Mouse (Mus musculus) limb, embryonic 10.5 days (tissue): ENCODE measurements around the gene Ovol1. TPM values are rescaled to one million over a fixed set of nuclear protein-coding genes. Genes with fewer than 3 reads are reported as not detected.
A peak's percentile ranks its signal among the peaks of the same experiment; 100 is the strongest.

ENCODE experiments used
- DNase-seq: peaks from one replicate; pipeline ENCODE4 v3.0.0-alpha.2; 2017; ENCODE audit warnings: low spot score
- H3K27ac ChIP-seq: fragments of 300-500 bp; sonication (generic); 2 replicates; pipeline ENCODE4 v1.5.1; 2016; ENCODE audit warnings: mild to moderate bottlenecking
- H3K27me3 ChIP-seq: fragments of 300-500 bp; sonication (generic); 2 replicates; pipeline ENCODE4 v1.6.1; 2016; ENCODE audit warnings: low read depth, mild to moderate bottlenecking; ENCODE audit not compliant: poor library complexity, severe bottlenecking
- H3K36me3 ChIP-seq: fragments of 300-500 bp; sonication (generic); 2 replicates; pipeline ENCODE4 v1.6.1; 2016; ENCODE audit warnings: mild to moderate bottlenecking, moderate library complexity
- H3K4me1 ChIP-seq: fragments of 300-500 bp; sonication (generic); 2 replicates; pipeline ENCODE4 v1.6.1; 2016
- H3K4me3 ChIP-seq: fragments of 300-500 bp; sonication (generic); 2 replicates; pipeline ENCODE4 v1.5.1; 2016; ENCODE audit warnings: mild to moderate bottlenecking, moderate library complexity
- H3K9me3 ChIP-seq: fragments of 300-500 bp; sonication (generic); replicated peaks from 2 replicates; pipeline ENCODE4 v1.6.1; 2016; ENCODE audit warnings: mild to moderate bottlenecking
- WGBS: fragments of 180-500 bp; shearing (Covaris S2); methylation state at CpG from one replicate; pipeline ENCODE4 v1.1.7; 2016; 5-methylcytosine and 5-hydroxymethylcytosine counted together
- polyA plus RNA-seq: library from polyadenylated mRNA; unstranded; fragments of >200 nt; fragmentation: Nextera tagmentation; extraction: Ambion mirVana; gene quantifications from 2 replicates; pipeline ENCODE4 v1.2.1, GENCODE M21; 2016

Gene Ovol1
- polyA plus RNA-seq, 1 experiment from 2014 or later, result 0.86 TPM

DNA sequence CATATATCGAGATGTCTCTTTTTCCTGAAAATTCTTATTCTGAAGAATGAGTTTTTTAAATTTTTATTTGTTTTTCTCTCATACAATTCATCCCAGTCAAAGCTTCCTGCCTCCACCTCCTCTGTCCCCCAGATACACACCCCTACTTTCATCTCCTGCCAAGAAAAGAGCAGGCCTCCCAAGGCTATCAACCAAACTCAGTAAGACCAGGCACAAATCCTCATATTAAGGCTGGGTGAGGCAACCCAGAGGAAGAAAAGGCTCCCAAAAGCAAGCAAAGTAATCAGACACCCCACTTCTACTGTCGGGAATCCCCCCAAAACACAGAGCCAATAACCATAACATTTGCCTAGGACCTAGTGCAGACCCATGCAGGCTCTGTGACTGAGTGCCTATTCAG is 21.5 kb upstream of the Ovol1 start:
- H3K27me3 ChIP-seq, result no peaks in the 10 kb centered on the region
- H3K9me3 ChIP-seq, result no peaks in the 10 kb centered on the region
- WGBS, result 84% methylated on average over 2 of the region's 2 CpGs
- no peaks in the 10 kb centered on the region for H3K36me3 ChIP-seq
- H3K4me3 ChIP-seq, result no peak overlapping the region
- no peak for DNase-seq
- no peaks in the 10 kb centered on the region for H3K4me1 ChIP-seq
- no peak overlapping the region for H3K27ac ChIP-seq

- Histone ChIP-seq H3K27ac (no peak overlapping the region), H3K4me3 (no peak overlapping the region), H3K36me3 (no peaks in the 10 kb centered on the region), H3K4me1 (no peaks in the 10 kb centered on the region), H3K9me3 (no peaks in the 10 kb centered on the region), H3K27me3 (no peaks in the 10 kb centered on the region)
- 90% methylated on average over 6 of the region's 6 CpGs for WGBS
- DNase-seq, result no peak
These were observed 20.3 kb upstream of the Ovol1 start for GRCm38 (mm10) chr19:5580776-5581175.

DNA sequence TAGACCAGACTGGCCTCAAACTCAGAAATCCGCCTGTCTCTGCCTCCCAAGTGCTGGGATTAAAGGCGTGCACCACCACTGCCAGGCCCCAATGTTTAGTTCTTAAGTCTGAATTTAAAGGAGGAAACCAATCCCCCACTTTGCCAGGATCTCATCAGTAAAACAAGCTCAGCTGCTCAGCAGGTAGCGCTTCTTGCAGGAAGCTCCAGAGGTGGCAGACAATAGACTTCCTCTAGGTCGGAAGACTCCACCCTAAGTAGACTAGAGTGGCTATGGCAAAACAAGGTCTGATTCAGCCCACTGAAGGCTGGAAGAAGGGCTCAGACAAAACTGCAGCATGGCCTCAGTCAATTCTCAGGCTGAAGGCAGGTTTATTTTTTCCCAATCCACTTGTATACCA is 19.5 kb upstream of the Ovol1 start:
- H3K27me3 ChIP-seq, result no peaks in the 10 kb centered on the region
- no peak overlapping the region for H3K27ac ChIP-seq
- DNase-seq, result no peak
- H3K9me3 ChIP-seq, result no peaks in the 10 kb centered on the region
- no peaks in the 10 kb centered on the region for H3K4me1 ChIP-seq
- WGBS, result 77% methylated on average over 4 of the region's 4 CpGs
- H3K4me3 ChIP-seq, result no peak overlapping the region
- no peaks in the 10 kb centered on the region for H3K36me3 ChIP-seq

- H3K27me3 ChIP-seq, result 0 out of 2 replicates have a peak, but pooled peaks cover 2% of the 10 kb centered on the region
- H3K36me3 ChIP-seq, result no peaks in the 10 kb centered on the region
- no peaks in the 10 kb centered on the region for H3K9me3 ChIP-seq
- no peak overlapping the region for H3K27ac ChIP-seq
- H3K4me1 ChIP-seq, result no peaks in the 10 kb centered on the region
- no peak overlapping the region for H3K4me3 ChIP-seq
- no peak for DNase-seq
- WGBS, result 96% methylated on average over 1 of the region's 1 CpGs
These were observed 14.9 kb upstream of the Ovol1 start for GRCm38 (mm10) chr19:5575336-5575735.

- DNase-seq, result no peak
- H3K27me3 ChIP-seq, result peaks cover 18% of the 10 kb centered on the region
- no peak overlapping the region for H3K27ac ChIP-seq
- no peaks in the 10 kb centered on the region for H3K9me3 ChIP-seq
- no peaks in the 10 kb centered on the region for H3K36me3 ChIP-seq
- peaks cover 17% of the 10 kb centered on the region for H3K4me1 ChIP-seq
- WGBS, result 86% methylated on average over 19 of the region's 19 CpGs
- H3K4me3 ChIP-seq, result no peak overlapping the region
These were observed 12.1 kb upstream of the Ovol1 start for GRCm38 (mm10) chr19:5572331-5573125.

GRCm38 (mm10) chr19:5571831-5572230 is 11.4 kb upstream of the Ovol1 start:
- no peak for DNase-seq
- 82% methylated on average over 5 of the region's 5 CpGs for WGBS
- no peak overlapping the region for H3K4me3 ChIP-seq
- peaks cover 24% of the 10 kb centered on the region for H3K4me1 ChIP-seq
- H3K36me3 ChIP-seq, result no peaks in the 10 kb centered on the region
- peaks cover 25% of the 10 kb centered on the region for H3K27me3 ChIP-seq
- no peaks in the 10 kb centered on the region for H3K9me3 ChIP-seq
- no peak overlapping the region for H3K27ac ChIP-seq

GRCm38 (mm10) chr19:5570353-5571246 is 10.2 kb upstream of the Ovol1 start:
- H3K27me3 ChIP-seq, result peaks cover 38% of the 10 kb centered on the region
- H3K36me3 ChIP-seq, result no peaks in the 10 kb centered on the region
- H3K27ac ChIP-seq, result no peak overlapping the region
- H3K4me3 ChIP-seq, result no peak overlapping the region
- no peaks in the 10 kb centered on the region for H3K9me3 ChIP-seq
- no peak for DNase-seq
- WGBS, result 88% methylated on average over 32 of the region's 32 CpGs
- H3K4me1 ChIP-seq, result peaks cover 32% of the 10 kb centered on the region

- H3K27ac ChIP-seq, result no peak overlapping the region
- H3K36me3 ChIP-seq, result no peaks in the 10 kb centered on the region
- 87% methylated on average over 10 of the region's 10 CpGs for WGBS
- peaks cover 32% of the 10 kb centered on the region for H3K4me1 ChIP-seq
- H3K27me3 ChIP-seq, result peaks cover 47% of the 10 kb centered on the region
- no peak overlapping the region for H3K4me3 ChIP-seq
- DNase-seq, result no peak
- no peaks in the 10 kb centered on the region for H3K9me3 ChIP-seq
These were observed 9.1 kb upstream of the Ovol1 start for GRCm38 (mm10) chr19:5569521-5569920.

GRCm38 (mm10) chr19:5568470-5569140 is 8.2 kb upstream of the Ovol1 start:
- Histone ChIP-seq H3K9me3 (no peaks in the 10 kb centered on the region), H3K4me3 (peak overlapping the region; percentile 84), H3K36me3 (no peaks in the 10 kb centered on the region), H3K4me1 (peaks cover 32% of the 10 kb centered on the region), H3K27ac (peak overlapping the region; percentile 85), H3K27me3 (peaks cover 57% of the 10 kb centered on the region)
- DNase-seq, result peak; percentile 90
- 9% methylated on average over 27 of the region's 27 CpGs for WGBS

DNA sequence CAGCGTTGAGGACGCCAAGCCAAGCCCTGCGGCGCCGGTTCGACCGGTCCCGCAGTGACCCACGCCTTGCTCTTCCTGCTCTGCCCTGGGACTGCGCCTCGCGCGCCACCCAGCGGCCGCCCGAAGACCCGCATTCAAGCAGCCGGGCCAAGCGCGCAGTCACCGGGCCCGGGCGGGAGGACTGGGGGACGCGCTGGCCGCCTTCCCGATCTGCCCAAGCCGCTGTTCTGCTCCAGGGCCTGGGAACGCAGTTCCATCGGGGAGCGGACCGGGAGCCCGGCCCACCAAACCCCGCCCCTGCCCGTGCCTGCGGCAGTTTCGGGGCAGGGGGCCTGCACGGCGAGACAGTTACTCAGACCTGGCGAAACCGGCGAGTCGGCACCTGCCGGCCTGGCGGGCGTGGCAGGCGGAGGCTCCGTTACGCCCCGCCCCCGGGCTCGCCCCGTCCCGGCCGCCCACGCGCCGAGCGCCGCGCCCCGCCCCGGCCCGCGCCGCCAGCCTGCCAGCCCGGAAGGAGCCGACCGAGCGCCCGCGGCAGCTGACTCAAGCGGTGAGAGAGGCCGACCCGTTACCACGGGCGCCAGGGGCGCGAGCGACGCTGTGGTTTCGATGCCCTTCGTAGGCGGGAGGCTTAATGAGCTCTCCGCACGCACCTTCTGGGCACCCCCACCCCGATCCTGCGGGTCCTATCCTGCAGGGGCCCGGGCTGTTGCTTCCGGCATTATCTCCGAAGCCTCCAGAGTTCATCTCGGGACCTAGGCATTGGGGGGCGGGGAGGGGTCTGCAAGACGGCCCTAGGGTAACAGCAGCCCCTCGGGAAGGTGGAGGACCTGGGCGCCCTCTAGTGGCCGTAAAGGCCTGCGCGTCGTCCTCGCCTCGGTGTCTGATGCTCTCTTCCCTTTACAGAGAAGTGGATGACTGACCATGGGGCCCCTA is 7.4 kb upstream of the Ovol1 start, which contains the start of gene Ap5b1:
Ap5b1 (plus strand) TSS at position 492 of the 936 bp plus-strand sequence.
- peaks cover 65% of the 10 kb centered on the region for H3K27me3 ChIP-seq
- WGBS, result 1% methylated on average over 100 of the region's 102 CpGs

DNA sequence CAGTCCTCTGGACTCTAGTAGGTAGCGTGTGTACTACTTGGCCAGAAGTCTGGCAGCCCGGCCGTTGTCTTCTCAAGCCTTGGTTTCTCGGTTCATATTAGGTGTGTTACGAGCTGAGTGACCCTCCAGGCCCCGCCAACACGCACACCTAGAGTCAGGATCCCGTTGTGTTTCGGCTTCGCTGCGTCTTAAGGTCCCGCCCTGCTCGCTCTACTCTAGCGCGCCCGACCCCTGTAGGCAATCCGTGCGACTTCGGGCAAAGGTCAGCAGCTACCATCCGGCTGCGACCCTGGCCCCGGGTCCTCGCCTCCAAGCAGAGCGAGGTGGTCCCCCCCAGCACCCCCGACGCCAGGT is 6.7 kb upstream of the Ovol1 start:
- DNase-seq, result no peak
- peak overlapping the region; percentile 85 for H3K27ac ChIP-seq
- H3K27me3 ChIP-seq, result peaks cover 71% of the 10 kb centered on the region
- 2% methylated on average over 26 of the region's 26 CpGs for WGBS
- no peaks in the 10 kb centered on the region for H3K36me3 ChIP-seq
- H3K9me3 ChIP-seq, result no peaks in the 10 kb centered on the region
- H3K4me1 ChIP-seq, result peaks cover 32% of the 10 kb centered on the region
- H3K4me3 ChIP-seq, result peak overlapping the region; percentile 84

More for the DNA sequence above, 7.4 kb upstream of the Ovol1 start, which contains the start of gene Ap5b1:
- Histone ChIP-seq H3K27ac (peak within 1 kb of the TSS; percentile 85), H3K4me3 (peak within 1 kb of the TSS; percentile 84), H3K4me1 (peaks cover 32% of the 10 kb centered on the region), H3K36me3 (no peaks in the 10 kb centered on the region), H3K9me3 (no peaks in the 10 kb centered on the region)
- peak; percentile 96 for DNase-seq

DNA sequence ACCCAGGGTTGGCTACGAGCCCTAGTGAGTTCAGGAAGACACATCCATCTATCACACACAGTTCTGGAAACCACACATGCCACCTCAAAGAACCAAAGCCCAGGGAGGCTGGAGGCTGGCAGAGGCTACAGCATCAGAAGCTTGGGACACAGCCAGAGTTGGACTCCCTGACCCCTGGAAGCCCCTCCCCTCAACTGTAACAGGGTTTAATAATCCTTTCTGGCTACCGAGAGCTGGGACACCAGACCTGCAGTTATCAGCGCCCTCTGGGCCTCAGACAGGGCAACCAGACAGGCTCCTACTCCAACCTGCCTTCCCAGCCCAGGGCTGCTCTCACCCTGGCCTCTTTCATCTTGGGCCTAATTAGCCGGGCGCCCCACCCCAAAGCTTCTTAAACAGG is 5.9 kb upstream of the Ovol1 start:
- H3K4me3 ChIP-seq, result no peak overlapping the region
- 42% methylated on average over 5 of the region's 5 CpGs for WGBS
- H3K4me1 ChIP-seq, result peaks cover 33% of the 10 kb centered on the region
- no peaks in the 10 kb centered on the region for H3K9me3 ChIP-seq
- no peak for DNase-seq
- peaks cover 79% of the 10 kb centered on the region for H3K27me3 ChIP-seq
- H3K36me3 ChIP-seq, result no peaks in the 10 kb centered on the region
- H3K27ac ChIP-seq, result 0 out of 2 replicates have a peak overlapping the region, but pooled peaks have one; percentile 85
